In genomic region chr3:95930471-95930789, GRCm38 (mm10) we compare ENCODE assay signal across 8 mouse cellular contexts. TPM values are rescaled to one million over a fixed set of nuclear protein-coding genes. Genes with fewer than 3 reads are reported as not detected.
DNase-seq lines count a peak whose midpoint lies in the region; ATAC-seq and TF ChIP-seq lines count a peak whose summit lies in the region.

No protein-coding gene starts in this region.

- peak overlapping the region; percentile 76 for H3K4me2 ChIP-seq in embryonic facial prominence, embryonic 11.5 days (ENCODE audit: low read depth, low read length)
- peak overlapping the region; percentile 65 for H3K4me2 ChIP-seq in limb, embryonic 11.5 days (ENCODE audit: low read depth, severe bottlenecking)
- H3K4me2 ChIP-seq in neural tube, embryonic 14.5 days (ENCODE audit: low read depth, low read length), result peak overlapping the region; percentile 67

- 2% methylated on average over 5 of the region's 5 CpGs for WGBS in lung, adult 2 months
- 5% methylated on average over 5 of the region's 5 CpGs for WGBS in embryonic facial prominence, embryonic 11.5 days
- 6% methylated on average over 5 of the region's 5 CpGs for WGBS in limb, embryonic 11.5 days
- 3% methylated on average over 5 of the region's 5 CpGs for WGBS in neural tube, embryonic 14.5 days

- no peaks in the 10 kb centered on the region for H3K27me3 ChIP-seq in embryonic facial prominence, embryonic 11.5 days (ENCODE audit: control insufficient read depth, insufficient read depth, low read length)
- no peaks in the 10 kb centered on the region for H3K27me3 ChIP-seq in limb, embryonic 11.5 days (ENCODE audit: control insufficient read depth, insufficient read depth, low read length)
- peaks cover 2% of the 10 kb centered on the region; the same call in 1 of the 2 replicates for H3K27me3 ChIP-seq in neural tube, embryonic 14.5 days (ENCODE audit: control insufficient read depth, insufficient read depth, low read length)

- no peak for TF ChIP-seq POLR2A in lung, adult 2 months (IDR thresholded peaks at IDR 0.05; ENCODE audit: borderline replicate concordance, extremely low read depth, low read depth, low read length)

- H3K27ac ChIP-seq in embryonic facial prominence, embryonic 11.5 days (replicated peaks; ENCODE audit: low read depth, low read length), result peak overlapping the region; percentile 84; the same call in 1 of the 2 replicates
- peak overlapping the region; percentile 87 for H3K27ac ChIP-seq in limb, embryonic 11.5 days (replicated peaks; ENCODE audit: low read depth, low read length)
- peak overlapping the region; percentile 72; the same call in 1 of the 2 replicates for H3K27ac ChIP-seq in neural tube, embryonic 14.5 days (ENCODE audit: low read depth, low read length)

- ATAC-seq in embryonic facial prominence, embryonic 11.5 days (replicated peaks; ENCODE audit: insufficient number of reproducible peaks, low FRiP score, low TSS enrichment, low read depth), result no peak
- ATAC-seq in limb, embryonic 11.5 days (ENCODE audit: insufficient number of reproducible peaks, low FRiP score, low TSS enrichment, low read depth), result no peak
- ATAC-seq in neural tube, embryonic 14.5 days (ENCODE audit: low read depth), result no peak

- TF ChIP-seq CTCF in lung, adult 2 months (IDR thresholded peaks at IDR 0.05; ENCODE audit: insufficient read depth, low read length), result no peak

- peak; percentile 17 for DNase-seq in lung, adult 2 months
- DNase-seq in lung, postnatal 4 days, result no peak
- DNase-seq in embryonic facial prominence, embryonic 11.5 days (ENCODE audit: low spot score), result peak; percentile 25
- peak; percentile 29 for DNase-seq in limb, embryonic 11.5 days (ENCODE audit: low spot score)
- DNase-seq in layer of hippocampus, adult 9-11 months, result no peak
- DNase-seq in adrenal gland, adult 8-10 months, result no peak
- DNase-seq in left cerebral cortex, postnatal 25 days (ENCODE audit: low spot score in 2 of 2), result no peak

- intact Hi-C loops in left cerebral cortex, postnatal 25 days (cut with DNase I), result loop anchor here (2.0 kb wide), 1 partner anchor 20 kb away; no protein-coding TSS in a partner anchor

- H3K9ac ChIP-seq in embryonic facial prominence, embryonic 11.5 days (replicated peaks; ENCODE audit: low read length), result peak overlapping the region; percentile 99
- peak overlapping the region; percentile 98 for H3K9ac ChIP-seq in limb, embryonic 11.5 days (ENCODE audit: low read length)
- peak overlapping the region; percentile 77 for H3K9ac ChIP-seq in neural tube, embryonic 14.5 days (replicated peaks; ENCODE audit: low read depth, low read length)

- H3K4me1 ChIP-seq in lung, adult 2 months (ENCODE audit: control insufficient read depth, insufficient read depth, low read length), result peaks cover 3% of the 10 kb centered on the region
- H3K4me1 ChIP-seq in embryonic facial prominence, embryonic 11.5 days (ENCODE audit: control insufficient read depth, insufficient read depth, low read length), result no peaks in the 10 kb centered on the region
- 0 out of 2 replicates have a peak, but pooled peaks cover 2% of the 10 kb centered on the region for H3K4me1 ChIP-seq in limb, embryonic 11.5 days (ENCODE audit: control insufficient read depth, insufficient read depth, low read length)
- H3K4me1 ChIP-seq in neural tube, embryonic 14.5 days (ENCODE audit: control insufficient read depth, insufficient read depth, low read length), result no peaks in the 10 kb centered on the region

- H3K36me3 ChIP-seq in embryonic facial prominence, embryonic 11.5 days (replicated peaks; ENCODE audit: control insufficient read depth, insufficient read depth, low read depth, low read length), result peaks cover 11% of the 10 kb centered on the region
- peaks cover 17% of the 10 kb centered on the region for H3K36me3 ChIP-seq in limb, embryonic 11.5 days (ENCODE audit: control insufficient read depth, insufficient read depth, low read length)
- peaks cover 4% of the 10 kb centered on the region; the same call in 1 of the 2 replicates for H3K36me3 ChIP-seq in neural tube, embryonic 14.5 days (ENCODE audit: control insufficient read depth, insufficient read depth, low read length)

- H3K4me3 ChIP-seq in lung, adult 2 months (replicated peaks; ENCODE audit: extremely low read depth, low read depth, low read length), result peak overlapping the region; percentile 75
- peak overlapping the region; percentile 98 for H3K4me3 ChIP-seq in embryonic facial prominence, embryonic 11.5 days (ENCODE audit: low read depth, low read length)
- H3K4me3 ChIP-seq in limb, embryonic 11.5 days (ENCODE audit: low read depth, low read length), result peak overlapping the region; percentile 91
- H3K4me3 ChIP-seq in neural tube, embryonic 14.5 days (ENCODE audit: low read depth, low read length), result peak overlapping the region; percentile 85

- H3K9me3 ChIP-seq in embryonic facial prominence, embryonic 11.5 days (replicated peaks; ENCODE audit: control insufficient read depth, low read length), result no peaks in the 10 kb centered on the region
- no peaks in the 10 kb centered on the region for H3K9me3 ChIP-seq in limb, embryonic 11.5 days (ENCODE audit: control insufficient read depth, low read length)
- no peaks in the 10 kb centered on the region for H3K9me3 ChIP-seq in neural tube, embryonic 14.5 days (ENCODE audit: control insufficient read depth, low read length)

RNA-seq across cellular contexts. Expression of gene Anp32e, which starts 1.4 kb away (rescaled TPM):
- polyA plus RNA-seq in lung, adult 2 months (2012; rRNA removed), result 11.4 and 17.4 TPM in 2 replicates
- polyA plus RNA-seq in embryonic facial prominence, embryonic 11.5 days (2014; fragmentation: Nextera tagmentation; extraction: Ambion mirVana), result 120 and 128 TPM in 2 replicates
- 125 and 151 TPM in 2 replicates for polyA plus RNA-seq in limb, embryonic 11.5 days (2014; fragmentation: Nextera tagmentation; extraction: Ambion mirVana)
- 36.5 and 55.8 TPM in 2 replicates for polyA plus RNA-seq in neural tube, embryonic 14.5 days (2014; fragmentation: Nextera tagmentation; extraction: Ambion mirVana)
- total RNA-seq in adrenal gland, adult 8-10 months (2022), result 10 to 100 TPM; 83.8 to 94.0 (median 88.4) TPM
- 100 to 1,000 TPM in 1 of 2 experiments, 10 to 100 TPM in 1; 95.1 to 109 TPM for total RNA-seq in left cerebral cortex, postnatal 25 days (2021)

RNA-seq across cellular contexts. Expression of gene Car14, which starts 25.9 kb away (rescaled TPM):
- 28.8 and 36.1 TPM in 2 replicates for polyA plus RNA-seq in lung, adult 2 months (2012; rRNA removed)
- polyA plus RNA-seq in embryonic facial prominence, embryonic 11.5 days (2014; fragmentation: Nextera tagmentation; extraction: Ambion mirVana), result 67.8 and 80.0 TPM in 2 replicates
- polyA plus RNA-seq in limb, embryonic 11.5 days (2014; fragmentation: Nextera tagmentation; extraction: Ambion mirVana), result 128 and 129 TPM in 2 replicates
- 0.12 and 0.89 TPM in 2 replicates for polyA plus RNA-seq in neural tube, embryonic 14.5 days (2014; fragmentation: Nextera tagmentation; extraction: Ambion mirVana)
- 1 to 10 TPM in 1 of 4 experiments, under 1 TPM in 2, not detected in 1; 0.22 to 2.4 (median 0.55) TPM for total RNA-seq in adrenal gland, adult 8-10 months (2022)
- total RNA-seq in left cerebral cortex, postnatal 25 days (2021), result 10 to 100 TPM in 1 of 2 experiments, 1 to 10 TPM in 1; 9.3 to 10.1 TPM

RNA-seq across cellular contexts. Expression of gene Aph1a, which starts 36.7 kb away (rescaled TPM):
- polyA plus RNA-seq in lung, adult 2 months (2012; rRNA removed), result 159 and 160 TPM in 2 replicates
- polyA plus RNA-seq in embryonic facial prominence, embryonic 11.5 days (2014; fragmentation: Nextera tagmentation; extraction: Ambion mirVana), result 31.8 and 33.3 TPM in 2 replicates
- polyA plus RNA-seq in limb, embryonic 11.5 days (2014; fragmentation: Nextera tagmentation; extraction: Ambion mirVana), result 26.1 and 27.3 TPM in 2 replicates
- 27.3 and 35.4 TPM in 2 replicates for polyA plus RNA-seq in neural tube, embryonic 14.5 days (2014; fragmentation: Nextera tagmentation; extraction: Ambion mirVana)
- total RNA-seq in adrenal gland, adult 8-10 months (2022), result 100 to 1,000 TPM; 114 to 155 (median 121) TPM
- total RNA-seq in left cerebral cortex, postnatal 25 days (2021), result 10 to 100 TPM; 69.0 to 78.5 TPM

RNA-seq across cellular contexts. Expression of gene BC028528, which starts 38.6 kb away (rescaled TPM):
- 81.5 and 113 TPM in 2 replicates for polyA plus RNA-seq in lung, adult 2 months (2012; rRNA removed)
- polyA plus RNA-seq in embryonic facial prominence, embryonic 11.5 days (2014; fragmentation: Nextera tagmentation; extraction: Ambion mirVana), result 7.8 and 10.2 TPM in 2 replicates
- 6.7 and 7.5 TPM in 2 replicates for polyA plus RNA-seq in limb, embryonic 11.5 days (2014; fragmentation: Nextera tagmentation; extraction: Ambion mirVana)
- polyA plus RNA-seq in neural tube, embryonic 14.5 days (2014; fragmentation: Nextera tagmentation; extraction: Ambion mirVana), result 12.3 and 25.0 TPM in 2 replicates
- 10 to 100 TPM in 1 of 4 experiments, 1 to 10 TPM in 3; 8.0 to 10.5 (median 8.8) TPM for total RNA-seq in adrenal gland, adult 8-10 months (2022)
- total RNA-seq in left cerebral cortex, postnatal 25 days (2021), result 1 to 10 TPM; 4.5 to 5.8 TPM

RNA-seq across cellular contexts. Expression of gene Ciart, which starts 48.4 kb away (rescaled TPM):
- 26.1 and 29.3 TPM in 2 replicates for polyA plus RNA-seq in lung, adult 2 months (2012; rRNA removed)
- 6.3 and 7.7 TPM in 2 replicates for polyA plus RNA-seq in embryonic facial prominence, embryonic 11.5 days (2014; fragmentation: Nextera tagmentation; extraction: Ambion mirVana)
- 7.1 and 7.5 TPM in 2 replicates for polyA plus RNA-seq in limb, embryonic 11.5 days (2014; fragmentation: Nextera tagmentation; extraction: Ambion mirVana)
- polyA plus RNA-seq in neural tube, embryonic 14.5 days (2014; fragmentation: Nextera tagmentation; extraction: Ambion mirVana), result 3.3 and 4.6 TPM in 2 replicates
- 10 to 100 TPM in 1 of 4 experiments, 1 to 10 TPM in 3; 3.6 to 12.3 (median 5.9) TPM for total RNA-seq in adrenal gland, adult 8-10 months (2022)
- 10 to 100 TPM; 13.0 to 21.3 TPM for total RNA-seq in left cerebral cortex, postnatal 25 days (2021)

Comparison
In these comparisons a context has a peak if more than half of its experiments do, and no peak if none do; other contexts are left out.
1. DNase-seq: peak in lung, adult 2 months (single experiment), embryonic facial prominence, embryonic 11.5 days (single experiment) and limb, embryonic 11.5 days (single experiment); none in lung, postnatal 4 days (0 of 2), layer of hippocampus, adult 9-11 months (single experiment), adrenal gland, adult 8-10 months (single experiment) and left cerebral cortex, postnatal 25 days (0 of 2).
2. RNA of gene Car14, which starts 25.9 kb away (polyA plus RNA-seq): 128 to 129 TPM in limb, embryonic 11.5 days, 67.8 to 80.0 TPM in embryonic facial prominence, embryonic 11.5 days and 28.8 to 36.1 TPM in lung, adult 2 months; 0.12 to 0.89 TPM in neural tube, embryonic 14.5 days; every median in the first group is over 10 times any median in the second.
3. Peak in every context shown above with its lines, with median percentiles within 50 percentile points of each other: H3K4me3 ChIP-seq, H3K27ac ChIP-seq, H3K4me2 ChIP-seq and H3K9ac ChIP-seq.